Mouse (Mus musculus) liver, postnatal 0 days (tissue): ENCODE data around the gene A3galt2. TPM values are rescaled to one million over a fixed set of nuclear protein-coding genes. Genes with fewer than 3 reads are reported as not detected.

ENCODE experiments used
- ATAC-seq: fragments of 200-750 bp; cut with Nextera tagmentation; 2 replicates; pipeline ENCODE4 v1.8.0; 2017; ENCODE audit warnings: mild to moderate bottlenecking, moderate library complexity
- DNase-seq: peaks from one replicate; pipeline ENCODE4 v3.0.0-alpha.2; 2016
- H3K27ac ChIP-seq: fragments of 300-500 bp; sonication (generic); 2 replicates; pipeline ENCODE4 v1.5.1; 2014; ENCODE audit warnings: antibody characterized with exemption, moderate library complexity, mild to moderate bottlenecking, low read depth
- H3K27me3 ChIP-seq: fragments of 300-500 bp; sonication (generic); 2 replicates; pipeline ENCODE4 v1.6.1; 2014; ENCODE audit warnings: low read length, control low read depth, mixed read lengths; ENCODE audit not compliant: insufficient read depth
- H3K36me3 ChIP-seq: fragments of 300-500 bp; sonication (generic); replicated peaks from 2 replicates; pipeline ENCODE4 v1.6.1; 2014; ENCODE audit warnings: mild to moderate bottlenecking, control low read depth, low read length, moderate library complexity, mixed read lengths; ENCODE audit not compliant: insufficient read depth
- H3K4me1 ChIP-seq: fragments of 300-500 bp; sonication (generic); 2 replicates; pipeline ENCODE4 v1.6.1; 2014; ENCODE audit warnings: antibody characterized with exemption, mild to moderate bottlenecking, control low read depth; ENCODE audit not compliant: insufficient read depth
- H3K4me2 ChIP-seq: fragments of 300-500 bp; sonication (generic); 2 replicates; pipeline ENCODE4 v1.6.1; 2014; ENCODE audit warnings: low read depth, mild to moderate bottlenecking, low read length, moderate library complexity, mixed read lengths
- H3K4me3 ChIP-seq: fragments of 300-500 bp; sonication (generic); 2 replicates; pipeline ENCODE4 v1.5.1; 2014; ENCODE audit warnings: low read depth, low read length
- H3K9ac ChIP-seq: fragments of 300-500 bp; sonication (generic); replicated peaks from 2 replicates; pipeline ENCODE4 v1.6.1; 2014; ENCODE audit warnings: mild to moderate bottlenecking, moderate library complexity
- H3K9me3 ChIP-seq: fragments of 300-500 bp; sonication (generic); 2 replicates; pipeline ENCODE4 v1.6.1; 2016; ENCODE audit warnings: mild to moderate bottlenecking, control low read depth, low read length, mixed read lengths
- CTCF ChIP-seq: sonication (generic); IDR thresholded peaks from 2 replicates; pipeline ENCODE4 v1.5.1; 2016; ENCODE audit warnings: antibody characterized with exemption, low read depth
- EP300 ChIP-seq: IDR thresholded peaks from 2 replicates; pipeline ENCODE4 v1.6.1; 2016; ENCODE audit warnings: antibody characterized with exemption, low read depth, mild to moderate bottlenecking
- WGBS: fragments of 180-500 bp; shearing (Covaris S2); extraction: QIAGEN DNeasy Blood & Tissue Kit; methylation state at CpG from one replicate; pipeline ENCODE4 v1.1.7; 2014; ENCODE audit not compliant: insufficient replicate concordance; 5-methylcytosine and 5-hydroxymethylcytosine counted together
- polyA plus RNA-seq: library from polyadenylated mRNA; unstranded; fragments of >200 nt; fragmentation: Nextera tagmentation; extraction: Ambion mirVana; gene quantifications from 2 replicates; pipeline ENCODE4 v1.2.1, GENCODE M21; 2015

A3galt2 gene
- polyA plus RNA-seq, 1 experiment from 2014 or later = not detected

DNA sequence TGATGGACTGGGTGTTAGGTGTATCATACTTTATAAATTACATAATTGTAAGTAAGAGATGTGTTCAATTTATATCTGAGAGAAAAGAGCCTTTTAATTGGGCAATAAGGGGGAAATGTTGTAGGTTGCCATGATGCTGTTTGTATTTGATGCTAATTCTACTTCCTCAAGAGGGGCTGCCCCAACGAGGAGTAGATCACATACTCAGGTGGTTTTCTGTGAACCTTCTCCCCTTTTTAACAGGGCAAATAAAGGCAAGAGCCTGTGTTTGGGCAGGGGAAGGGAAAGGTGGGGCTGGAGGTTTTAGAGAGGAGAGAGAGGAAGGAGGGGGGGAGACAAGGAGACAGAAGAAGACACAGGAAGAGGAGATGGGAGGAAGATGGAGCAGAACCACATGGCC lies 14.3 kb upstream of the A3galt2 start:
- 34% methylated on average over 1 of the region's 1 CpGs for WGBS
- no peak for TF ChIP-seq EP300
- TF ChIP-seq CTCF = no peak

DNA sequence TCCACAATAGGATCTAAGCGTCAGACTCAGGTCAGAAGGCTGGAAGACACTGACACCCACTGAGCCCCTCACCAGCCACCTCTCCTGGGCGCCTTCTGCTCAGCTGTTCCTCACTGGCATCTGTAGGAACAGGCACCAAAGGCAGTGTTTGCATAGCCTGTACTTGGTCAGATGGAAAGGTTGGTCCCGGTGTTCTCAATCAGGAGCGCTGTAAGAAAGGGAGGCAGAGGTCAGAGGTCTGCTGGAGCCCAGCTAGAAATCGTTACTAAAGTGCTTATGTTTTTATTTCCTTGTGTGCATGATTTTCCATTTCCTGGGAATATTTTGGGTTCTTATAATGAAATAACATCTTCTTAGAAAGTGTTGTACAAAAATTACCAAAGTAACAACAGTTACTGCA lies 13.3 kb upstream of the A3galt2 start:
- no peak for TF ChIP-seq CTCF
- no peak for TF ChIP-seq EP300
- WGBS = 57% methylated on average over 5 of the region's 5 CpGs
- no peaks in the 10 kb centered on the region for H3K27me3 ChIP-seq
- ATAC-seq (no peak), DNase-seq (no peak)
- H3K4me1 ChIP-seq = 0 out of 2 replicates have a peak, but pooled peaks cover 3% of the 10 kb centered on the region
- no peak overlapping the region for H3K27ac ChIP-seq
- H3K4me2 ChIP-seq = no peak overlapping the region
- H3K4me3 ChIP-seq = no peak overlapping the region
- no peak overlapping the region for H3K9ac ChIP-seq
- no peaks in the 10 kb centered on the region for H3K9me3 ChIP-seq
- H3K36me3 ChIP-seq = peaks cover 36% of the 10 kb centered on the region

More for the DNA sequence above, 14.3 kb upstream of the A3galt2 start:
- H3K4me2 ChIP-seq = no peak overlapping the region
- no peaks in the 10 kb centered on the region for H3K27me3 ChIP-seq
- ATAC-seq = no peak
- no peak overlapping the region for H3K4me3 ChIP-seq
- H3K9ac ChIP-seq = no peak overlapping the region
- no peak overlapping the region for H3K27ac ChIP-seq
- H3K36me3 ChIP-seq = peaks cover 26% of the 10 kb centered on the region
- no peak for DNase-seq
- peaks cover 4% of the 10 kb centered on the region; the same call in 1 of the 2 replicates for H3K4me1 ChIP-seq
- no peaks in the 10 kb centered on the region for H3K9me3 ChIP-seq

- Histone ChIP-seq H3K4me2 (no peak overlapping the region), H3K9me3 (no peaks in the 10 kb centered on the region), H3K4me1 (no peaks in the 10 kb centered on the region), H3K27me3 (no peaks in the 10 kb centered on the region), H3K36me3 (peaks cover 42% of the 10 kb centered on the region), H3K4me3 (no peak overlapping the region), H3K9ac (no peak overlapping the region), H3K27ac (no peak overlapping the region)
- TF ChIP-seq EP300 (no peak), CTCF (no peak)
- no peak for ATAC-seq
- no peak for DNase-seq
- WGBS = 81% methylated on average over 10 of the region's 10 CpGs
Measured at GRCm38 (mm10) chr4:128742379-128742970, 12.7 kb upstream of the A3galt2 start.

- Histone ChIP-seq H3K9ac (no peak overlapping the region), H3K36me3 (peaks cover 48% of the 10 kb centered on the region), H3K27me3 (no peaks in the 10 kb centered on the region), H3K4me3 (no peak overlapping the region), H3K27ac (no peak overlapping the region), H3K4me1 (no peaks in the 10 kb centered on the region), H3K4me2 (no peak overlapping the region), H3K9me3 (no peaks in the 10 kb centered on the region)
- ATAC-seq = no peak
- no peak for TF ChIP-seq CTCF
- no peak for TF ChIP-seq EP300
- no peak for DNase-seq
- whole genome bisulfite sequencing = 80% methylated on average over 12 of the region's 12 CpGs
Measured at GRCm38 (mm10) chr4:128743031-128743626, 12.0 kb upstream of the A3galt2 start.

GRCm38 (mm10) chr4:128745160-128745559 lies 10.0 kb upstream of the A3galt2 start:
- WGBS = 85% methylated on average over 8 of the region's 8 CpGs
- no peak overlapping the region for H3K4me3 ChIP-seq
- H3K9ac ChIP-seq = no peak overlapping the region
- H3K4me2 ChIP-seq = no peak overlapping the region
- no peaks in the 10 kb centered on the region for H3K27me3 ChIP-seq
- no peaks in the 10 kb centered on the region for H3K4me1 ChIP-seq
- H3K9me3 ChIP-seq = no peaks in the 10 kb centered on the region
- ATAC-seq = no peak
- H3K36me3 ChIP-seq = peaks cover 63% of the 10 kb centered on the region
- no peak overlapping the region for H3K27ac ChIP-seq
- TF ChIP-seq EP300 (no peak), CTCF (no peak)
- no peak for DNase-seq

GRCm38 (mm10) chr4:128747614-128748270 lies 7.4 kb upstream of the A3galt2 start:
- ATAC-seq = peak; percentile 70
- 73% methylated on average over 22 of the region's 22 CpGs for WGBS
- Histone ChIP-seq H3K9me3 (no peaks in the 10 kb centered on the region), H3K9ac (no peak overlapping the region), H3K27me3 (no peaks in the 10 kb centered on the region), H3K4me3 (no peak overlapping the region), H3K27ac (no peak overlapping the region), H3K36me3 (peaks cover 85% of the 10 kb centered on the region), H3K4me2 (no peak overlapping the region), H3K4me1 (no peaks in the 10 kb centered on the region)
- DNase-seq = peak; percentile 55
- TF ChIP-seq CTCF = no peak
- TF ChIP-seq EP300 = no peak
